35 mouse cellular contexts compared by ENCODE assay signal in the genomic region with DNA sequence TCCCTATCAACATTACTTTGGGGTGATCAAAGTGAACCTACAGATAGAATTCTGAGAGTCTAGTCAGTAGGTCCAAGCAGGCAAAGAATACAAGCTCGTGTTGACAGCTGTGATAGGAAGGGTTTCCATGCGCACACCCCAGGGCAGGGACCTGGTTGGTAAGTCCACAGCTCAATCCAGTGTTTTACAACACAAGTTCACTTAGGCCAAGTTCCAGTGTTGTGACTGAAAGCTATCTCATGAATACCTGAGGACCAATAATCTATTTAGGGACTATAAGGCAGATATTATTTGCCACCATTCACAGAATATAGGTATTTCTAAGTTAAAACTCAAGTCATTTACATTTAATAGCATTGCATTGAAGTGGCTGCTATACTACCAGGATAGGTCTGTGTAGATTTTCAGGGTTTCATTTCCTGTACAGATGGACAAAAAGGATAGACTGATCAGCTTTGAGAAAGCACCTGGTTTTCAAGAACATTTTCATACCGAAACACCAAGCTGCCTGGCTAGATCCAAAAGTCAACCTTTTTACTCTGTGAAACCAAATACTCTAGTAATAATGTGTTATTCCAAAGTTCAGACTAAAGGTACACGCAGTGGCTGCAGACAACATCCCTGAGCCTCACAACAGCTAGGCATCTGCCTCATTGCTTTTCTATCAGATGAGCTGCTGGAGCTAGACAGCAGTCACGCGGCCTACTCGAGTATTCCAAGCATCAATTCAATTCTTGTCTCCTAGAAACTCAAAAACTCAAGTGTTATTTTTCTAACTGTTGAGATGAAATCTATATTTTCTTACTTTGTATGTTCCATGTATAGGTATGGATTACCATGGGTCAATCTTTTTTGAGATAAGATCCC. TPM values are rescaled to one million over a fixed set of nuclear protein-coding genes. Genes with fewer than 3 reads are reported as not detected.
A peak's percentile ranks its signal among the peaks of the same experiment; 100 is the strongest.
DNase-seq lines count a peak whose midpoint lies in the region; ATAC-seq and TF ChIP-seq lines count a peak whose summit lies in the region.
"Had no signal": no experiment of that assay in that cellular context is flagged by ENCODE, and none has a peak within 500 bp of the region (broad histone marks: within the 10 kb centered on the region; RNA-seq: fewer than 3 reads in every experiment).

No protein-coding gene starts in this region.

- peaks cover 32% of the 10 kb centered on the region for H3K36me3 ChIP-seq in kidney, adult 2 months (ENCODE audit: control insufficient read depth, insufficient read depth, low read length)
- H3K36me3 ChIP-seq in ES-Bruce4 (ENCODE audit: control insufficient read depth, insufficient read depth, low read length, poor library complexity, severe bottlenecking) = peaks cover 89% of the 10 kb centered on the region
- H3K36me3 ChIP-seq in myocyte (ENCODE audit: control insufficient read depth, insufficient read depth) = peaks cover 67% of the 10 kb centered on the region
- H3K36me3 ChIP-seq in forebrain, embryonic 16.5 days (ENCODE audit: control insufficient read depth, insufficient read depth) = peaks cover 24% of the 10 kb centered on the region

- H3K9me3 ChIP-seq in ES-Bruce4 (replicated peaks; ENCODE audit: control insufficient read depth, insufficient read depth, low read length, poor library complexity, severe bottlenecking) = no peaks in the 10 kb centered on the region
- H3K9me3 ChIP-seq in forebrain, embryonic 16.5 days (ENCODE audit: control insufficient read depth, low read length) = no peaks in the 10 kb centered on the region
- H3K9me3 ChIP-seq: embryonic facial prominence, embryonic 10.5 days; embryonic facial prominence, embryonic 15.5 days; forebrain, embryonic 13.5 days; heart, embryonic 15.5 days; hindbrain, embryonic 12.5 days; intestine, embryonic 15.5 days; limb, embryonic 10.5 days; limb, embryonic 15.5 days; midbrain, embryonic 10.5 days; midbrain, embryonic 15.5 days; neural tube, embryonic 12.5 days had no signal

- H3K9ac ChIP-seq in ES-Bruce4 (ENCODE audit: low read depth, poor library complexity, severe bottlenecking) = no peak overlapping the region
- H3K9ac ChIP-seq in forebrain, embryonic 16.5 days (replicated peaks; ENCODE audit: low read depth, low read length) = no peak overlapping the region
- H3K9ac ChIP-seq: embryonic facial prominence, embryonic 15.5 days; forebrain, embryonic 13.5 days; heart, embryonic 15.5 days; hindbrain, embryonic 12.5 days; intestine, embryonic 15.5 days; limb, embryonic 15.5 days; lung, embryonic 14.5 days; midbrain, embryonic 15.5 days; neural tube, embryonic 12.5 days had no signal

- ATAC-seq in forebrain, embryonic 16.5 days = no peak
- ATAC-seq: forebrain, embryonic 13.5 days; hindbrain, postnatal 0 days; intestine, embryonic 15.5 days; midbrain, embryonic 15.5 days had no signal

- H3K4me3 ChIP-seq in kidney, adult 2 months (ENCODE audit: insufficient read depth, low read depth, low read length) = no peak overlapping the region
- H3K4me3 ChIP-seq in ES-Bruce4 (ENCODE audit: low read depth, low read length) (no peak overlapping the region), myocyte (no peak overlapping the region)
- H3K4me3 ChIP-seq in forebrain, embryonic 16.5 days (replicated peaks; ENCODE audit: low read length) = no peak overlapping the region
- H3K4me3 ChIP-seq: embryonic facial prominence, embryonic 10.5 days; embryonic facial prominence, embryonic 15.5 days; forebrain, embryonic 13.5 days; heart, embryonic 15.5 days; hindbrain, embryonic 12.5 days; intestine, embryonic 15.5 days; limb, embryonic 10.5 days; limb, embryonic 15.5 days; midbrain, embryonic 10.5 days; midbrain, embryonic 15.5 days; neural tube, embryonic 12.5 days had no signal

- WGBS in kidney, adult 2 months = 72% methylated on average over 7 of the region's 7 CpGs
- WGBS in forebrain, embryonic 16.5 days = 91% methylated on average over 7 of the region's 7 CpGs

- peak; percentile 11 for TF ChIP-seq POLR2A in kidney, adult 2 months (IDR thresholded peaks at IDR 0.05; ENCODE audit: low read depth, low read length)
- no peak for TF ChIP-seq POLR2A in ES-Bruce4 (IDR thresholded peaks at IDR 0.05; ENCODE audit: insufficient read depth, low read length)
- peak; percentile 37 for TF ChIP-seq POLR2A in myocyte (IDR thresholded peaks at IDR 0.05; ENCODE audit: insufficient read length, low read depth)

- H3ac ChIP-seq in myocyte (ENCODE audit: control insufficient read depth, insufficient read length) = no peak overlapping the region

- no peak for TF ChIP-seq EP300 in ES-Bruce4 (IDR thresholded peaks at IDR 0.05; ENCODE audit: insufficient read depth, low read depth, low read length)

- H3K4me1 ChIP-seq in kidney, adult 2 months (ENCODE audit: control insufficient read depth, insufficient read depth, low read length) = peaks cover 37% of the 10 kb centered on the region
- H3K4me1 ChIP-seq in ES-Bruce4 (ENCODE audit: control insufficient read depth, insufficient read depth, low read length) = peaks cover 1% of the 10 kb centered on the region
- H3K4me1 ChIP-seq in forebrain, embryonic 16.5 days (replicated peaks; ENCODE audit: control insufficient read depth, insufficient read depth, low read length) = peaks cover 13% of the 10 kb centered on the region

- TF ChIP-seq CTCF in kidney, adult 2 months (conservative IDR thresholded peaks at IDR 0.05; ENCODE audit: insufficient read depth, insufficient read length, low read depth, low read length) = no peak
- no peak for TF ChIP-seq CTCF in ES-Bruce4 (IDR thresholded peaks at IDR 0.05; ENCODE audit: low read depth, low read length)

- peak; percentile 43 for DNase-seq in kidney, adult 2 months
- no peak for DNase-seq in kidney, postnatal 4 days
- DNase-seq in A20 (ENCODE audit: low read depth, low spot score) = peak; percentile 45
- DNase-seq in layer of hippocampus, adult 11-12 months (ENCODE audit: low spot score) = no peak
- DNase-seq: adrenal gland, postnatal 25 days; B cell, adult 2 months; cerebellum, adult 18-20 months; cerebellum, postnatal 10 days; gastrocnemius, postnatal 25 days; heart, postnatal 36 days; kidney, adult 8-10 months; layer of hippocampus, adult 9-11 months; lung, embryonic 14.5 days; right cerebral cortex, adult 18-20 months; spleen, adult 18-20 months; thymus, adult 2 months; thymus, postnatal 36 days had no signal

- no peak overlapping the region for H3K4me2 ChIP-seq in myocyte (ENCODE audit: low read depth)
- H3K4me2 ChIP-seq in forebrain, embryonic 16.5 days (ENCODE audit: low read length) = no peak overlapping the region
- H3K4me2 ChIP-seq: embryonic facial prominence, embryonic 15.5 days; forebrain, embryonic 13.5 days; heart, embryonic 15.5 days; hindbrain, embryonic 12.5 days; intestine, embryonic 15.5 days; limb, embryonic 15.5 days; lung, embryonic 14.5 days; midbrain, embryonic 15.5 days; neural tube, embryonic 12.5 days had no signal

- no peak overlapping the region for H3K27ac ChIP-seq in kidney, adult 2 months (ENCODE audit: insufficient read depth, low read depth, low read length)
- peak overlapping the region; percentile 53 for H3K27ac ChIP-seq in ES-Bruce4 (ENCODE audit: insufficient read depth, low read length)
- H3K27ac ChIP-seq in forebrain, embryonic 16.5 days (ENCODE audit: low read length) = no peak overlapping the region
- H3K27ac ChIP-seq: embryonic facial prominence, embryonic 10.5 days; embryonic facial prominence, embryonic 15.5 days; forebrain, embryonic 13.5 days; heart, embryonic 15.5 days; hindbrain, embryonic 12.5 days; hindbrain, postnatal 0 days; intestine, embryonic 15.5 days; kidney, postnatal 0 days; limb, embryonic 10.5 days; limb, embryonic 15.5 days; midbrain, embryonic 10.5 days; midbrain, embryonic 15.5 days; neural tube, embryonic 12.5 days had no signal

- peaks cover 23% of the 10 kb centered on the region for H3K79me2 ChIP-seq in myocyte (ENCODE audit: control insufficient read depth, insufficient read depth)

- no peaks in the 10 kb centered on the region for H3K27me3 ChIP-seq in kidney, adult 2 months (replicated peaks; ENCODE audit: control insufficient read depth, insufficient read depth, low read length)
- H3K27me3 ChIP-seq in ES-Bruce4 (ENCODE audit: control insufficient read depth, insufficient read depth, low read length, poor library complexity, severe bottlenecking) (no peaks in the 10 kb centered on the region), myocyte (ENCODE audit: control insufficient read depth, insufficient read depth, insufficient read length) (no peaks in the 10 kb centered on the region)
- no peaks in the 10 kb centered on the region for H3K27me3 ChIP-seq in forebrain, embryonic 16.5 days (replicated peaks; ENCODE audit: control insufficient read depth, insufficient read depth, low read length)
- H3K27me3 ChIP-seq: embryonic facial prominence, embryonic 15.5 days; forebrain, embryonic 13.5 days; heart, embryonic 15.5 days; hindbrain, embryonic 12.5 days; intestine, embryonic 15.5 days; limb, embryonic 15.5 days; midbrain, embryonic 15.5 days; neural tube, embryonic 12.5 days had no signal

TF ChIP-seq in myocyte, 11 proteins besides CTCF, POLR2A, EP300 and RAD21:
- TF ChIP-seq POLR2AphosphoS2 (IDR thresholded peaks at IDR 0.05; ENCODE audit: insufficient read length, low read depth) = peak; percentile 98
- no peak for TF ChIP-seq REST (IDR thresholded peaks at IDR 0.05; ENCODE audit: insufficient read depth, insufficient read length)

RNA-seq across cellular contexts. Expression of a gene that starts 6.3 kb away (rescaled TPM):
- polyA plus RNA-seq in kidney, adult 2 months (2012; rRNA removed) = 99.8 and 102 TPM in 2 replicates
- polyA plus RNA-seq in ES-Bruce4 (2011; ENCODE audit: insufficient read depth, insufficient read length, low read depth, missing spikeins) (44.0 and 46.7 TPM in 2 replicates), myocyte (2012; fragmentation: generic; extraction: Trizol) (102 TPM)
- polyA plus RNA-seq in forebrain, embryonic 16.5 days (2015; fragmentation: Nextera tagmentation; extraction: Ambion mirVana) = 135 and 146 TPM in 2 replicates

RNA-seq across cellular contexts. Expression of a gene that starts 15.2 kb away (rescaled TPM):
- 7.8 and 9.4 TPM in 2 replicates for polyA plus RNA-seq in kidney, adult 2 months (2012; rRNA removed)
- polyA plus RNA-seq in ES-Bruce4 (2011; ENCODE audit: insufficient read depth, insufficient read length, low read depth, missing spikeins) = 45.4 and 52.0 TPM in 2 replicates
- polyA plus RNA-seq in myocyte (2012; fragmentation: generic; extraction: Trizol) = 9.0 TPM
- polyA plus RNA-seq in forebrain, embryonic 16.5 days (2015; fragmentation: Nextera tagmentation; extraction: Ambion mirVana) = 12.3 and 15.5 TPM in 2 replicates

RNA-seq across cellular contexts. Expression of a gene that starts 42.7 kb away (rescaled TPM):
- polyA plus RNA-seq in kidney, adult 2 months (2012; rRNA removed) = 0.03 and 0.10 TPM in 2 replicates
- polyA plus RNA-seq in ES-Bruce4 (2011; ENCODE audit: insufficient read depth, insufficient read length, low read depth, missing spikeins) (not detected in 2 replicates), myocyte (2012; fragmentation: generic; extraction: Trizol) (not detected)
- polyA plus RNA-seq in forebrain, embryonic 16.5 days (2015; fragmentation: Nextera tagmentation; extraction: Ambion mirVana) = not detected in 2 replicates
- polyA plus RNA-seq: embryonic facial prominence, embryonic 10.5 days; embryonic facial prominence, embryonic 15.5 days; forebrain, embryonic 13.5 days; frontal cortex, adult 2 months; heart, embryonic 15.5 days; hindbrain, postnatal 0 days; kidney, postnatal 0 days; large intestine, adult 2 months; limb, embryonic 10.5 days; limb, embryonic 15.5 days; lung, embryonic 14.5 days; neural tube, embryonic 12.5 days; thymus, adult 2 months had no signal

Comparison
In these comparisons a context has a peak if more than half of its experiments do, and no peak if none do; other contexts are left out.
1. DNase-seq: peak in kidney, adult 2 months (single experiment) and A20 (single experiment); none in kidney, postnatal 4 days (0 of 2) and layer of hippocampus, adult 11-12 months (single experiment).